Mouse (Mus musculus): ENCODE measurements around the gene Rac2. TPM values are rescaled to one million over a fixed set of nuclear protein-coding genes. Genes with fewer than 3 reads are reported as not detected.

Rac2 gene
- total RNA-seq, 2 experiments from 2014 or later = 21.3 to 27.1 TPM

GRCm38 (mm10) chr15:78588900-78589299, 16.3 kb upstream of the Rac2 start:
- DNase-seq = no peak

- no peak for DNase-seq
These were observed 15.5 kb upstream of the Rac2 start for GRCm38 (mm10) chr15:78588049-78588448.

- peak; percentile 92 for DNase-seq
These were observed 14.7 kb upstream of the Rac2 start for GRCm38 (mm10) chr15:78587050-78587994.

GRCm38 (mm10) chr15:78585404-78585803, 12.8 kb upstream of the Rac2 start:
- DNase-seq = no peak

GRCm38 (mm10) chr15:78583352-78583751, 10.8 kb upstream of the Rac2 start:
- no peak for DNase-seq

GRCm38 (mm10) chr15:78576284-78576810, 3.8 kb upstream of the Rac2 start:
- no peak for DNase-seq

GRCm38 (mm10) chr15:78572270-78572600, 348 bp downstream of the Rac2 start:
- DNase-seq = no peak

GRCm38 (mm10) chr15:78571554-78572269, 871 bp downstream of the Rac2 start:
- DNase-seq = no peak

GRCm38 (mm10) chr15:78570170-78570569, 2.4 kb downstream of the Rac2 start:
- DNase-seq = no peak

- DNase-seq = no peak
These were observed 4.9 kb downstream of the Rac2 start for GRCm38 (mm10) chr15:78567608-78568120.

GRCm38 (mm10) chr15:78564764-78565435, 7.7 kb downstream of the Rac2 start:
- no peak for DNase-seq

- DNase-seq = no peak
These were observed 8.6 kb downstream of the Rac2 start for GRCm38 (mm10) chr15:78563937-78564336.

GRCm38 (mm10) chr15:78563344-78563743, 9.2 kb downstream of the Rac2 start:
- no peak for DNase-seq

- no peak for DNase-seq
These were observed 13.2 kb downstream of the Rac2 start for GRCm38 (mm10) chr15:78559141-78559979.

GRCm38 (mm10) chr15:78557693-78558535, 14.7 kb downstream of the Rac2 start:
- DNase-seq = no peak

GRCm38 (mm10) chr15:78554545-78555313, 17.9 kb downstream of the Rac2 start:
- no peak for DNase-seq

- DNase-seq = peak; percentile 71
These were observed 23.3 kb downstream of the Rac2 start for GRCm38 (mm10) chr15:78549189-78549734.

GRCm38 (mm10) chr15:78548711-78549110, 23.9 kb downstream of the Rac2 start:
- no peak for DNase-seq

GRCm38 (mm10) chr15:78548336-78548665, 24.3 kb downstream of the Rac2 start:
- DNase-seq = peak; percentile 41
